Mouse (Mus musculus): Measurements from ENCODE around the gene Acot7. TPM values are rescaled to one million over a fixed set of nuclear protein-coding genes. Genes with fewer than 3 reads are reported as not detected.
"Not testable (repeated sequence)": the region's sequence is repeated elsewhere in the genome, so short reads cannot be mapped to it uniquely, and the experiment has no call there.

The Acot7 gene
- total RNA-seq, 2 experiments from 2014 or later, result 9.7 to 19.4 TPM

DNA sequence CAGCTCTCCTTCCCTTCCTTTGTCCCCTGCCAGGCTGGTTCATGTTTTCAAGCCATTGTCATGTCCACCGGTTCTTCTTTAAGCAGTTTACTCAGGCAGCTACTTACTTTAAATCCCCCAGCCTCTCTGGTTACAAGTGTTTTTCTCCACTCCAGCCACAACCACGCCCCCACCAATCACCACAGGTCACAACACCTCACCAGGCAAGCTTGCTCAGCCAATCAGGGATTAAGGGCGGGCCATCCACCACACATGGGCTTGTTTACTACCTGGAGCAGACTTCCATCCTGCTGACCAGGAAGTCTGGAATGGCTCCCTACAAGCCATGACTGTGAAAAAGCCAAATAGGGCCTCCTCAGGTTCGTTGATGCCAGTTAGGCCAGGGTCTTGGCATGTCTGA lies 52.4 kb downstream of the Acot7 start:
- not testable (repeated sequence) for ATAC-seq (replicated peaks; ENCODE audit: low FRiP score, poor library complexity, severe bottlenecking)

- no peak for ATAC-seq (replicated peaks; ENCODE audit: low FRiP score, poor library complexity, severe bottlenecking)
These were observed 53.4 kb downstream of the Acot7 start for GRCm38 (mm10) chr4:152231326-152231725.

DNA sequence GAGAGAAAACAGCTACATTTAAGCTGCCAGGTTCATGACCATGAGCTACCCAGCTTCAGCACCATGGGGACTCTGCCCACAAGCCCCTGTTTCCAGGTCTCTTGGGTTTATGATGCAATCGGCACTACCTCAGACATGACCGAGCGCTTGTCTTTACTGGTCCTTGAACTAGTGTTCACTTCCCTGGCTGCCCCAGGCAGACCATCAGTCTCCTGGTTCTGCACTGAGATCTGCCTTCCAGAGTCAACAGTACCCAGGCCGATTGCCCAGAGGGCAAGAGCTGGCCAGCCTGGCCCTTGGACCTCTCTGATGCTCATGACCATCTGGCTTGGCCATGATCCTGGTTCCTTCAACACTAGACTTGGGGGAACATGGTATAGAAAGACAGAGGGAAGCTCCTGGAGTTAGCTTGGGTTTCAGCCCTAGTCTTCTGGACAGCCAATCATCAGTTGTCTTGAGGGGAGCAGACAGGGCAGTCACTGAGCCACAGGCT lies 54.5 kb downstream of the Acot7 start:
- no peak for ATAC-seq (replicated peaks; ENCODE audit: low FRiP score, poor library complexity, severe bottlenecking)

DNA sequence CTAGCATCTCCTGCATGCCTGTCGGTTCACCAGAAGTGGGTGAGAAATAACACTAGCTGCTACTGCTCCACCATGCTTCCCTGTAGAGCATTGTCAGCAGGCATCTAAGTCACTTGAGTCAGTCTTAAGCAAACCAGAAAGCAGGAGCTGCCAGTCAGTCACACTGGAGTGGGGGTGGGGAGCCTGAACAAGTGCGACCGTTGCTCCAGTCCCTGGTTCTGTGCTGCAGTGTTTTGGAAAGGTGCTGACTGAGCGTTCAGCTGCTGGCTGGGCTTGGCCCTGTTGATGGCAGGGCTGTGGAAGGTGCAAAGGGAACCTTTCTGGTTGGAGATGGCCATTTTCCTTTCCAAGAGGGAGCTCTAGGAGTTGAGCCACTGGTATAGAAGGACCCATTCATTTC lies 62.0 kb downstream of the Acot7 start:
- no peak for ATAC-seq (replicated peaks; ENCODE audit: low FRiP score, poor library complexity, severe bottlenecking)

- ATAC-seq (replicated peaks; ENCODE audit: low FRiP score, poor library complexity, severe bottlenecking), result no peak
These were observed 65.4 kb downstream of the Acot7 start for GRCm38 (mm10) chr4:152243241-152243891.

DNA sequence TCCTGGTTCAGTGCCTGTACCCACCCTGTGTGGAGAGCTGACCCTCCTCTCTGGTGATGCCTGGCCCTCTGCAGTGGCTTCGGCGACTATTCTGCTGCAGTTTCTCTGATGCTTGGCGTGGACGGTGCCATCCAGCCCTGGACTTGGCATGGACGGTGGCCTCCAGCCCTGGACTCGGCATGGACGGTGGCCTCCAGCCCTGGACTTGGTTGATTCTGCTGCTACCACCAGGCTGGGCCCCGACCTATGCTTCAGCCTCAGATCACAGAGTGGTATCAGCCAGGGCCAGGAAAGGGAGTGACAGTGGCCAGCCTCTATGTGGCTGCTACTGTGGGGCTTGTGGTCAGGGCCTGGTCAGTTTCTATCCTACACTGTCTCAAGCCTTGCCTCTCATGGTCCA lies 66.0 kb downstream of the Acot7 start:
- no peak for ATAC-seq (replicated peaks; ENCODE audit: low FRiP score, poor library complexity, severe bottlenecking)

DNA sequence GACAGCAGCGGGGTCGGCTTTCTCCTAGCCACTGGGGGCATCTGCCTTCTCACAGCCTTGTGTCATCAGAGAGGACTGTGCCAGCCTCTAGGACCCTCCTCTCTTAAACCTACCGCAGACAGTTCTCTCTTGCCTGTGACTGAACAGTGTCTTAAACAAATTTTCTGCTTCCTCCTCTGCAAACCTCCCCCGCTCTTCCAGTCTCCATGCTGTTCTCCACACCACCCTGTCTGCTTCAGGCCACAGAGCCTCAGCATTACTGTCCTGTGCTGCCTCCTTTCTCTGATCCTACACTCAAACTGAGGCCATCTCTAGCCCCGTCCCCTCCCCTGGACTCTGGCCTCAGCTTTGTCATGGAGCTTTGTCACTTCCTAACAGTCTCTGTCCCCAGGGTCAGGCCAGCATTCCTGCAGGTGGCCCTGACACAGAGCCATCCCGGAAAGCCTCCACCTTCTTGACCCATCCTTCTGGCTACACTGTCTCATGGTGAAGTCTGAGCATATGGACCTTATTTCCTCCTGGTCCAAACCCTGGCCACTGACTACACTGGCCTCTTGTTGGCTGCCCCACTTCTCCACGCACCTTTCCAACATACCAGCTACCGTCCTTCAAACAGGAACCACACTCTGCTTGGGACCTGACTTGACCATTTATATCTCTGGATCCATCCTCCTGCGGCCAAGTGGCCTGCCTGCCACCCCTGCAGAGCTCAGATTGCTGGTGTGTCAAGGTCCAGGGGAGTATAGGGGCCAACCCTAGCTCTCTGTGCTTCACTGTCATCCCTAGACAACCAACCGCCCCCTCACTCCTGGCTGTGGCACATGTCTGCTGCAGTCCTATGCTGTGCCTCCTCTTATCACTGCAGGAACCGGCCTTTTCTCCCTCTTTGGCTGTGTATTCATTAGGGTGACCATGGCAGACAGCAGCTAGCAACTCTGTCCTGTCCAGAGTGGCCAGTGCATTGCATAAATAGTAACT lies 66.9 kb downstream of the Acot7 start:
- ATAC-seq (replicated peaks; ENCODE audit: low FRiP score, poor library complexity, severe bottlenecking), result no peak

- ATAC-seq (replicated peaks; ENCODE audit: low FRiP score, poor library complexity, severe bottlenecking), result no peak
These were observed 68.1 kb downstream of the Acot7 start for GRCm38 (mm10) chr4:152246011-152246410.

DNA sequence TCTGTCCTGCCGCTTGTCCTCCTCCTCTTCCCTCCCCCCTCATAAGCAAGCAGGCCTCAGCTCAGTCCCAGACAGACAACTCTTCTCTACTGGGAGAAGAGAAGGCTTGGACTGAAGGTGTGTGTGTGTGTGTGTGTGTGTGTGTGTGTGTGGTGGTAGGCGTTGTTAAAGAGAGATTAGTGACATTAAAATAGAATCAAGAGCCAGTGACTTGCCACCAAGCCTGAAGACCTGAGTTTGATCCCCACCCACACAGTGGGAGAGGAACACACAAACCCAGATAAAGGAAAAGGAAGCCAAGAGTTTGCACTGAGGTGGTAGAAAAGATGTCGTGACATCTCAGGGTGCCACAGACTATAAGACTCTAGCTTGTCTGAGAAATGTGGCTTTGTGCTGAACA lies 69.3 kb downstream of the Acot7 start:
- ATAC-seq (replicated peaks; ENCODE audit: low FRiP score, poor library complexity, severe bottlenecking), result no peak

GRCm38 (mm10) chr4:152250615-152251014 lies 72.7 kb downstream of the Acot7 start:
- ATAC-seq (replicated peaks; ENCODE audit: low FRiP score, poor library complexity, severe bottlenecking), result no peak

- ATAC-seq (replicated peaks; ENCODE audit: low FRiP score, poor library complexity, severe bottlenecking), result no peak
These were observed 75.3 kb downstream of the Acot7 start for GRCm38 (mm10) chr4:152253183-152253759.

- ATAC-seq (replicated peaks; ENCODE audit: low FRiP score, poor library complexity, severe bottlenecking), result peak; percentile 90
These were observed 79.1 kb downstream of the Acot7 start for GRCm38 (mm10) chr4:152257070-152257469.

DNA sequence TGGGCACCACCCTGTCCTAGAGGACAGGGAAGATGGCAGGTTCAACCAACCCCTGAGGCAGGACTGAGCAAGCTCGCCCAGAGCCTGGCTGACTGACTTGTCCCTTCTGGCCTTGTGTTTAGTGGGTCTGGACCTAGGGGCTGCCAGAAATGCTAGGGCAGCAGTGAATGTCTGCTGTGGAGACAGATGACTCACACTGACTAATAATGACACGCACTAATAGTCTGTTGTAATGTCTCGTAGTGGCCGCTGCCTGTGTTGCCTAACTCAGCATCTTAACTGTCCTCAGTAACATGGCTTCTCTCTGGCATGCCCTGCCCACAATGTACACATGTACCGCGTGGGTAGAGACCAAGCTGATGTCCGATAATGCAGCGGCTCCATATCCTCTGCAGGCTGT lies 82.5 kb downstream of the Acot7 start:
- no peak for ATAC-seq (replicated peaks; ENCODE audit: low FRiP score, poor library complexity, severe bottlenecking)

DNA sequence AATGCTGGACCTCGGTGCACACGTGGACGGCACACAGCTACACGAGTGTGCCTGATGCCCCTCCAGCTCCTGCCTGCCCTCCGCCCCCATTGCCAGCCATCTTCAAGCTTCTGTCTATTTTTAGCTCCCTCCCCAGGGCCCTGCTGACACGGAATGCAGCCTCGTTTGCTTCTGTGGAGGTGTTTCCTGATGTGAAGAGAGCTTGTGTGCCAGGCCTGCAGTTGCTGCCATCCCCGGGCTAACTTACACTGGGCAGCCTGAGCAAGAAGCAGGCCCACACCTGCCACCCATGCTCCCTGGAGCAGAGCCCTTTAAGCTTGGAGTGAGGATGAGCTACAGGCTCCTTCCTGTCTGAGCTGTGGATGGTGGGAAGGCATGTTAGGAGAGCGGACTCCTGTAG lies 84.3 kb downstream of the Acot7 start:
- ATAC-seq (replicated peaks; ENCODE audit: low FRiP score, poor library complexity, severe bottlenecking), result no peak

DNA sequence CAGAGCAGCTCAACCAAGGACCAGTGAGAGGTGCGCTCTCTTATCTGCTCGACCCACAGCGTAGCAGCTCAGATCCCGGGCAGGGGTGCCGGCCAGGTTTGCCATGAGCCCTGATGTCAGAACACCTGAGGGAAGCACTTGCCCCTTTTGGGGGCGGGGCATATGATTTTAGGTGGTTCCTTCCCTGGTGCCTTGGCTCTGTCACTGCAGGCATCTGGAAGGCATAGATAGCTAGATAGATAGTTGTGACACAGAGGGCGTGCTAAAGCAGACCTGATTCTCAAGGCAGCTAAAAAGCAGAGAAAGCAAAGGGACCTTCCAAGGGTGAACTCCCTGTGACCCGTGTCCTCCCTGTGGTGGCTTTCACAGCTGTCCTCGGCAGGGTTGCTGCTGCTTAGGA lies 85.2 kb downstream of the Acot7 start:
- ATAC-seq (replicated peaks; ENCODE audit: low FRiP score, poor library complexity, severe bottlenecking), result peak; percentile 45

GRCm38 (mm10) chr4:152263512-152264176 lies 85.7 kb downstream of the Acot7 start:
- 0 out of 2 replicates have a peak, but pooled peaks have one; percentile 47 for ATAC-seq (replicated peaks; ENCODE audit: low FRiP score, poor library complexity, severe bottlenecking)

DNA sequence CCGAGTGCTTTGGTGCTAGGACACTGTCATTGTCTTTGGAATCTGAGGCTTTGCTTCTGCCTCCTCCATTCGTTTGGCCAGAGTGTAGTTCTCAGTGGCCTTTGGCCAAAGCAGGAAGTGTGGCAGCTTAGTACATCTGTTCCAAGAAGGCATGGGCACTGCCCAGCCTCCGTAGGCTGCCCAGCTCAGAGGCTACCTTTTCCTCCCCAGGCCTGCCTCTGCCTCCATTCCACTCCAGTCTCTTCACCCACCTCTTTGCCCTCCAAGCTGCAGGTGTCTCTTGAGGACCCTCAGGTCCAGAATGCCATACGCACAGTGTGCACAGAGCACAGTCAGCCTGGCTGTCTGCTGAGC lies 86.2 kb downstream of the Acot7 start:
- ATAC-seq (replicated peaks; ENCODE audit: low FRiP score, poor library complexity, severe bottlenecking), result no peak

GRCm38 (mm10) chr4:152264867-152265568 lies 87.1 kb downstream of the Acot7 start:
- ATAC-seq (replicated peaks; ENCODE audit: low FRiP score, poor library complexity, severe bottlenecking), result no peak

DNA sequence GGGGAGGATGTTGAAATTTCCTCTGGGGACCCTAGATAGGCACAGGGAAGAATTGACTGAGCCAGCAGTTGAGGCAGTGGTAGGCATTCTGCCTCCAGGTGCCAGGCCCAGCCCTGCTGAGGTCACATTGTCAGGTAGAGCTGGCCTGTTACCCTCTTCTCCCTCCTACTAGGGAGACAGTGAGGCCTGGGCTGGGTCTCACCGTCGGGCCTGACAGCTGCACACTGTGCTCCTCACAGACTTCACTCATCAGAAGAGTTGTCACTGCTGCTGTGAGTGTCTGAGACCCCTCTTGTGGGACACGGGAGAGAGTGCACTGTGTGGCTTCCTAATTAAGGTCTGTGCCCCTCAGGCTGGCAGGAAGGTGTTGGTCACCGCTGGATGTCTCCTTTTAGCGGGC lies 87.9 kb downstream of the Acot7 start:
- ATAC-seq (replicated peaks; ENCODE audit: low FRiP score, poor library complexity, severe bottlenecking), result no peak
